ENCODE assay signal across 28 mouse cellular contexts in genomic region chr2:72301194-72301916, GRCm38 (mm10). TPM values are rescaled to one million over a fixed set of nuclear protein-coding genes. Genes with fewer than 3 reads are reported as not detected.
DNase-seq lines count a peak whose midpoint lies in the region; ATAC-seq and TF ChIP-seq lines count a peak whose summit lies in the region.
"Had no signal": no experiment of that assay in that cellular context is flagged by ENCODE, and none has a peak within 500 bp of the region (broad histone marks: within the 10 kb centered on the region; RNA-seq: fewer than 3 reads in every experiment).

No protein-coding gene starts in this region.

- H3K4me1 ChIP-seq in lung, postnatal 0 days (ENCODE audit: insufficient read depth, low read depth, low read length), result peaks cover 11% of the 10 kb centered on the region; the same call in 1 of the 2 replicates
- peaks cover 15% of the 10 kb centered on the region for H3K4me1 ChIP-seq in embryonic fibroblast, embryonic 13.5 days (ENCODE audit: control insufficient read depth, insufficient read depth, low read length)
- no peaks in the 10 kb centered on the region for H3K4me1 ChIP-seq in forebrain, embryonic 11.5 days (replicated peaks; ENCODE audit: control insufficient read depth, insufficient read depth, low read length)
- H3K4me1 ChIP-seq: forebrain, embryonic 12.5 days; hindbrain, embryonic 15.5 days; midbrain, embryonic 10.5 days had no signal

- 60% methylated on average over 9 of the region's 9 CpGs for WGBS in lung, postnatal 0 days
- WGBS in forebrain, embryonic 11.5 days, result 88% methylated on average over 9 of the region's 9 CpGs

- H3K36me3 ChIP-seq in lung, postnatal 0 days (ENCODE audit: insufficient read depth, low read length), result 0 out of 2 replicates have a peak, but pooled peaks cover 3% of the 10 kb centered on the region
- H3K36me3 ChIP-seq in C2C12 (ENCODE audit: control insufficient read depth, insufficient read depth) (peaks cover 74% of the 10 kb centered on the region), myocyte (ENCODE audit: control insufficient read depth, insufficient read depth) (peaks cover 36% of the 10 kb centered on the region)
- no peaks in the 10 kb centered on the region for H3K36me3 ChIP-seq in forebrain, embryonic 11.5 days (ENCODE audit: control insufficient read depth, insufficient read depth, low read length)
- H3K36me3 ChIP-seq: embryonic facial prominence, embryonic 12.5 days; hindbrain, embryonic 15.5 days; limb, embryonic 15.5 days had no signal

- no peak overlapping the region for H3K4me3 ChIP-seq in lung, postnatal 0 days (ENCODE audit: low read depth, low read length)
- no peak overlapping the region for H3K4me3 ChIP-seq in C2C12 (ENCODE audit: insufficient read depth, poor library complexity, severe bottlenecking)
- no peak overlapping the region for H3K4me3 ChIP-seq in embryonic fibroblast, embryonic 13.5 days (ENCODE audit: insufficient read depth, low read length)
- no peak overlapping the region for H3K4me3 ChIP-seq in myocyte
- H3K4me3 ChIP-seq in forebrain, embryonic 11.5 days (ENCODE audit: low read depth, low read length), result no peak overlapping the region
- H3K4me3 ChIP-seq: embryonic facial prominence, embryonic 12.5 days; forebrain, embryonic 12.5 days; heart, embryonic 13.5 days; hindbrain, embryonic 10.5 days; hindbrain, embryonic 15.5 days; limb, embryonic 15.5 days; midbrain, embryonic 10.5 days had no signal

- peaks cover 69% of the 10 kb centered on the region for H3K79me3 ChIP-seq in C2C12 (ENCODE audit: low read depth)

- no peak for TF ChIP-seq CTCF in lung, postnatal 0 days (IDR thresholded peaks at IDR 0.05)
- TF ChIP-seq CTCF in C2C12 (IDR thresholded peaks at IDR 0.05; ENCODE audit: control insufficient read depth, insufficient read depth, insufficient read length), result no peak
- TF ChIP-seq CTCF in embryonic fibroblast, embryonic 13.5 days (IDR thresholded peaks at IDR 0.05; ENCODE audit: borderline replicate concordance, insufficient read depth, low read length), result no peak

- 0 out of 2 replicates have a peak, but pooled peaks have one; percentile 21 for TF ChIP-seq EP300 in lung, postnatal 0 days (IDR thresholded peaks at IDR 0.05)

- H3K79me2 ChIP-seq in C2C12 (ENCODE audit: control insufficient read depth, insufficient read depth) (peaks cover 100% of the 10 kb centered on the region), myocyte (ENCODE audit: control insufficient read depth, insufficient read depth) (peaks cover 79% of the 10 kb centered on the region)

- no peak for DNase-seq in lung, postnatal 0 days (ENCODE audit: low spot score)
- no peak for DNase-seq in lung, postnatal 4 days
- no peak for DNase-seq in forebrain, embryonic 11.5 days (ENCODE audit: low spot score)
- no peak for DNase-seq in frontal cortex, adult 2 months (ENCODE audit: extremely low spot score in 1 of 2, low spot score in 1 of 2)
- no peak for DNase-seq in kidney, adult 11 months
- DNase-seq: adrenal gland, adult 2 months; adrenal gland, postnatal 36 days; cerebellum, adult 2 months; cerebellum, postnatal 14 days; gastrocnemius, postnatal 36 days; heart, postnatal 10 days; kidney, adult 2 months; layer of hippocampus, postnatal 36 days; left cerebral cortex, postnatal 4 days; thymus, postnatal 14 days had no signal

- no peaks in the 10 kb centered on the region for H3K27me3 ChIP-seq in lung, postnatal 0 days (replicated peaks; ENCODE audit: insufficient read depth, low read length)
- no peaks in the 10 kb centered on the region for H3K27me3 ChIP-seq in C2C12 (ENCODE audit: control insufficient read depth, insufficient read depth, insufficient read length)
- H3K27me3 ChIP-seq in myocyte (ENCODE audit: control insufficient read depth, insufficient read depth, insufficient read length), result no peaks in the 10 kb centered on the region
- H3K27me3 ChIP-seq in forebrain, embryonic 11.5 days (ENCODE audit: control insufficient read depth, insufficient read depth, low read length), result no peaks in the 10 kb centered on the region
- H3K27me3 ChIP-seq: embryonic facial prominence, embryonic 12.5 days; forebrain, embryonic 12.5 days; heart, embryonic 13.5 days; hindbrain, embryonic 15.5 days; limb, embryonic 15.5 days had no signal

- H3ac ChIP-seq in C2C12 (ENCODE audit: control insufficient read depth, insufficient read length, low read depth) (no peak overlapping the region), myocyte (ENCODE audit: control insufficient read depth, insufficient read length) (no peak overlapping the region)

- H3K4me2 ChIP-seq in lung, postnatal 0 days (replicated peaks; ENCODE audit: low read depth, low read length), result no peak overlapping the region
- no peak overlapping the region for H3K4me2 ChIP-seq in myocyte (ENCODE audit: low read depth)
- no peak overlapping the region for H3K4me2 ChIP-seq in forebrain, embryonic 11.5 days (ENCODE audit: low read depth, low read length, severe bottlenecking)
- H3K4me2 ChIP-seq: embryonic facial prominence, embryonic 12.5 days; forebrain, embryonic 12.5 days; heart, embryonic 13.5 days; hindbrain, embryonic 15.5 days; limb, embryonic 15.5 days had no signal

- H3K27ac ChIP-seq in lung, postnatal 0 days (ENCODE audit: low read length), result no peak overlapping the region
- 0 out of 2 replicates have a peak overlapping the region, but pooled peaks have one; percentile 34 for H3K27ac ChIP-seq in embryonic fibroblast, embryonic 13.5 days (ENCODE audit: insufficient read depth, low read length)
- H3K27ac ChIP-seq in forebrain, embryonic 11.5 days (ENCODE audit: low read depth, low read length), result no peak overlapping the region
- H3K27ac ChIP-seq: embryonic facial prominence, embryonic 12.5 days; forebrain, embryonic 12.5 days; heart, embryonic 13.5 days; hindbrain, embryonic 10.5 days; hindbrain, embryonic 15.5 days; limb, embryonic 15.5 days; macrophage; midbrain, embryonic 10.5 days had no signal

- no peaks in the 10 kb centered on the region for H3K9me3 ChIP-seq in lung, postnatal 0 days (ENCODE audit: low read length)
- H3K9me3 ChIP-seq in forebrain, embryonic 11.5 days (ENCODE audit: control insufficient read depth, low read length), result no peaks in the 10 kb centered on the region; the same call in 1 of the 2 replicates
- H3K9me3 ChIP-seq: embryonic facial prominence, embryonic 12.5 days; forebrain, embryonic 12.5 days; hindbrain, embryonic 15.5 days; limb, embryonic 15.5 days had no signal

- no peak for TF ChIP-seq POLR2A in embryonic fibroblast, embryonic 13.5 days (IDR thresholded peaks at IDR 0.05; ENCODE audit: low read depth, low read length)
- TF ChIP-seq POLR2A in myocyte (IDR thresholded peaks at IDR 0.05; ENCODE audit: insufficient read length, low read depth), result no peak

- ATAC-seq in lung, postnatal 0 days, result no peak
- ATAC-seq in forebrain, embryonic 11.5 days (replicated peaks; ENCODE audit: low FRiP score), result no peak
- ATAC-seq: CD4-positive, CD25-positive, alpha-beta regulatory T cell, adult 4 months; inflammation-experienced regulatory T-cells, adult 6 months had no signal

- no peak overlapping the region for H3K9ac ChIP-seq in lung, postnatal 0 days (replicated peaks; ENCODE audit: low read depth)
- H3K9ac ChIP-seq in forebrain, embryonic 11.5 days (ENCODE audit: low read length), result no peak overlapping the region
- H3K9ac ChIP-seq: embryonic facial prominence, embryonic 12.5 days; forebrain, embryonic 12.5 days; heart, embryonic 13.5 days; hindbrain, embryonic 15.5 days; limb, embryonic 15.5 days had no signal

TF ChIP-seq in C2C12, 6 proteins besides CTCF, POLR2A, EP300 and RAD21:
- TF ChIP-seq CEBPB (IDR thresholded peaks at IDR 0.05; ENCODE audit: low read depth), result peak; percentile 89
- no peak for TF ChIP-seq MAX (IDR thresholded peaks at IDR 0.05)

TF ChIP-seq in myocyte, 11 proteins besides CTCF, POLR2A, EP300 and RAD21:
- peak; percentile 88 for TF ChIP-seq CEBPB (IDR thresholded peaks at IDR 0.05; ENCODE audit: insufficient read depth, poor library complexity, severe bottlenecking)
- no peak for TF ChIP-seq USF1 (IDR thresholded peaks at IDR 0.05; ENCODE audit: low read depth)
- TF ChIP-seq MYOG (IDR thresholded peaks at IDR 0.05; ENCODE audit: control insufficient read depth in 1 of 3, insufficient read depth in 1 of 3, insufficient read length in 2 of 3, low read depth in 2 of 3), result no peak
- TF ChIP-seq POLR2AphosphoS2 (IDR thresholded peaks at IDR 0.05; ENCODE audit: insufficient read length, low read depth), result no peak
- TF ChIP-seq REST (IDR thresholded peaks at IDR 0.05; ENCODE audit: insufficient read depth, insufficient read length), result no peak
- TF ChIP-seq SRF (IDR thresholded peaks at IDR 0.05; ENCODE audit: control insufficient read depth, insufficient read length, low read depth), result no peak
- no peak for TF ChIP-seq MYOD1 (IDR thresholded peaks at IDR 0.05; ENCODE audit: control insufficient read depth in 1 of 3, insufficient read length in 2 of 3, low read depth in 2 of 3)
TF ChIP-seq in myocyte: peak in this region for 1.

RNA-seq across cellular contexts. Expression of gene Map3k20, which starts 15.9 kb away (rescaled TPM):
- 18.5 and 19.4 TPM in 2 replicates for polyA plus RNA-seq in lung, postnatal 0 days (2015; fragmentation: Nextera tagmentation; extraction: Ambion mirVana)
- polyA plus RNA-seq in C2C12 (2012; fragmentation: generic; extraction: Trizol) (19.5 TPM), myocyte (2012; fragmentation: generic; extraction: Trizol) (13.7 TPM)
- polyA plus RNA-seq in embryonic fibroblast, embryonic 13.5 days (2011; ENCODE audit: insufficient read length, low read depth, missing spikeins), result 103 and 118 TPM in 2 replicates
- polyA plus RNA-seq in forebrain, embryonic 11.5 days (2014; fragmentation: Nextera tagmentation; extraction: Ambion mirVana), result 8.5 and 9.5 TPM in 2 replicates
- 9.0 and 9.9 TPM in 2 replicates for polyA plus RNA-seq in frontal cortex, adult 2 months (2012; rRNA removed)
